Mouse (Mus musculus) left cerebral cortex, adult 2 months (tissue): ENCODE data around the gene Tmem100. TPM values are rescaled to one million over a fixed set of nuclear protein-coding genes. Genes with fewer than 3 reads are reported as not detected.

ENCODE experiments used
- DNase-seq, 2 experiments: peaks; one replicate each; pipeline ENCODE4 v3.0.0; 2021 to 2022; ENCODE audit warnings: low spot score in 2 of 2, mixed read lengths in 1 of 2; ENCODE audit errors: extremely low spot score in 1 of 2
- H3K27ac ChIP-seq: fragments of 200-600 bp; 2 replicates; pipeline ENCODE4 v1.8.1; 2022
- H3K4me3 ChIP-seq: fragments of 200-600 bp; 2 replicates; pipeline ENCODE4 v1.8.1; 2022
- CTCF ChIP-seq: fragments of 200-600 bp; IDR thresholded peaks from 2 replicates; pipeline ENCODE4 v1.8.1; 2022; ENCODE audit warnings: antibody characterized with exemption, mild to moderate bottlenecking, moderate library complexity
- intact Hi-C: fragments of 180-260 bp; cut with DNase I; formaldehyde crosslinking; loops from one replicate; pipeline ENCODE4 v1.15.1; 2025
- total RNA-seq, 2 experiments: library from RNA; stranded (reverse); gene quantifications; 2 replicates each; pipeline ENCODE4 v1.2.3; 2021

Gene Tmem100
- total RNA-seq, 2 experiments from 2014 or later = 15.9 TPM

- no peak for DNase-seq
- Histone ChIP-seq H3K4me3 (no peak overlapping the region), H3K27ac (no peak overlapping the region)
- TF ChIP-seq CTCF = no peak
- intact Hi-C loops = no loop called here
Observed at GRCm38 (mm10) chr11:89998996-89999770, 31.0 kb upstream of the Tmem100 start.

- no peak for TF ChIP-seq CTCF
- intact Hi-C loops = no loop called here
- Histone ChIP-seq H3K27ac (no peak overlapping the region), H3K4me3 (no peak overlapping the region)
- DNase-seq = no peak
Observed at GRCm38 (mm10) chr11:90000666-90001065, 29.5 kb upstream of the Tmem100 start.

GRCm38 (mm10) chr11:90001396-90002230 lies 28.5 kb upstream of the Tmem100 start:
- no peak overlapping the region for H3K4me3 ChIP-seq
- no peak overlapping the region for H3K27ac ChIP-seq
- DNase-seq = no peak
- intact Hi-C loops = no loop called here
- TF ChIP-seq CTCF = no peak

GRCm38 (mm10) chr11:90002231-90002986 lies 27.7 kb upstream of the Tmem100 start, which contains the start of gene Pctp:
Gene Pctp (minus strand): TSS chr11:90002894.
- no peak for TF ChIP-seq CTCF
- peak; percentile 23 to 37 for DNase-seq
- Histone ChIP-seq H3K27ac (no peak within 1 kb of the TSS), H3K4me3 (peak within 1 kb of the TSS; percentile 40)
- intact Hi-C loops = no loop called here

DNA sequence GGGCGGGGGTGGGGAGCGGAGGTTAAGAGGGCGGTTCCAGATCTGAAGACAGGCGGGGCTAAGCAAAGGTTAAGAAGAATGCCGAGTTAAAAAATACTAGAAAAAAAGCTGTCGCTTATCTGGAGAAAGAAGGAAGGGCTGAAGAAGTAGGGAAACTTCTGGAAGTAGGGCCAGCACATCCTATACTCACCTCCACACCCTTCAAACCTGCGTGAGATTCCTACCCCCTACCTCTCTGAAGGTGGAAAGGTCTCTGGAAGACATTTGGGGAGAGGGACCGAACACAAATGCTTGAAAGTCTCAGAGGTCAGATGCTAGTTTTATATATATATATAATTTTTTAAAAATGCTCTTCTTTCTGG lies 27.2 kb upstream of the Tmem100 start:
- no peak for DNase-seq
- H3K4me3 ChIP-seq = peak overlapping the region; percentile 40
- intact Hi-C loops = no loop called here
- TF ChIP-seq CTCF = no peak
- no peak overlapping the region for H3K27ac ChIP-seq

DNA sequence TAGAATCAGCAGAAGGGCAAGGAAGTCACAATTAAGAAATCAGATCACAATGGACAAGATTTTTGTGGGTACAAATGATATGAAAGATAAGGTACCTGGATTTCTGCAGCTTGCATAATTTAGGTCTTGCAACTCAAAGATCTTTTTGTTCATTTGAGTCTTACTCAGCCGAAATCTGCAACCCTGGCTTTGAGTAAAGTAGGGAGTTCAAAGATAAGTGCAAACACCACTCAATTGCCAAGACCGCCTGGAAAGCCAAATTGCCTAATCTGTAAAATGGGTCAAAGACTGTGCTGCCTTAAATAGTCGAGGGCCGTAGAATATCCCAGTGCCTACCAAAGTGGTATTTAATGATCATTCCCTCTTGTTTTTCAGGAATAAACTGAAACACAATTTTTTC lies 26.8 kb upstream of the Tmem100 start:
- Histone ChIP-seq H3K27ac (no peak overlapping the region), H3K4me3 (no peak overlapping the region)
- intact Hi-C loops = no loop called here
- TF ChIP-seq CTCF = no peak
- DNase-seq = no peak

GRCm38 (mm10) chr11:90006111-90006510 lies 24.0 kb upstream of the Tmem100 start:
- intact Hi-C loops = no loop called here
- Histone ChIP-seq H3K4me3 (no peak overlapping the region), H3K27ac (no peak overlapping the region)
- no peak for DNase-seq
- TF ChIP-seq CTCF = no peak

DNA sequence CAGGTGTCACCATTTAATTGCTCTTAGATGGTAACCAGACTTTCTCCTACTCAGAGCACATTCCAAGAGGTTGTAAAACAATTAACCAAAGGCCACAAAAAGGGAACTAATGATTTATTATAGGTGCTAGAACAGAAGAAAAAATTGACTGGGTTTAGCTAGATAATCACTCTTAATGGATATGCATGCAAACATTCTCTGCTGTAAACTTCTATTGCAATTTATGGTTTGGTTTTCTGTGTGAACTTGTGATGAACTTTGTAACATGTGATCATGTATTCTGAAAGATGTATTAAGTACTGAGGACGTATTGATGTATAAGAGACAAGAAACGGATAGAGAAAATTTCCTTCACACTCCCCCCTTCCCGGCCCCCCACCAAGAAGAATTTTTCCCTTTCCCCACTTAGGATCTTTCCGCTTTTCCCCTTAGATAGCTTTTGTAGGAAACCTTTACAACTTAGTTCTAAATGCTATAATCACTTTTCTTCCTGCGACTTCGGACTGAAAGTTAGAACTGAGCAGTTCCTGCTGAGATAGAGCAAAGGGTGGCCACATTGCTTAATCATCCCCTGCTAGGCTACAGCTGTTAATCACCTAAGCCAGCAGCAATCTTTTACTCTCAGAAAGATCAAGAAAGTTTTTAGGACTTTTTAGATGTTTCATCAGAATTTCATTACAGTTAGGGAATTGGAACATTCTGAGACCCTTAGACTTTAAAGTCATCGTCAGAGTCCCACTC lies 22.2 kb upstream of the Tmem100 start:
- Histone ChIP-seq H3K4me3 (no peak overlapping the region), H3K27ac (no peak overlapping the region)
- intact Hi-C loops = no loop called here
- TF ChIP-seq CTCF = no peak
- no peak for DNase-seq

- no peak for TF ChIP-seq CTCF
- Histone ChIP-seq H3K27ac (no peak overlapping the region), H3K4me3 (no peak overlapping the region)
- DNase-seq = no peak
- intact Hi-C loops = no loop called here
Observed at GRCm38 (mm10) chr11:90013657-90014056, 16.5 kb upstream of the Tmem100 start.

DNA sequence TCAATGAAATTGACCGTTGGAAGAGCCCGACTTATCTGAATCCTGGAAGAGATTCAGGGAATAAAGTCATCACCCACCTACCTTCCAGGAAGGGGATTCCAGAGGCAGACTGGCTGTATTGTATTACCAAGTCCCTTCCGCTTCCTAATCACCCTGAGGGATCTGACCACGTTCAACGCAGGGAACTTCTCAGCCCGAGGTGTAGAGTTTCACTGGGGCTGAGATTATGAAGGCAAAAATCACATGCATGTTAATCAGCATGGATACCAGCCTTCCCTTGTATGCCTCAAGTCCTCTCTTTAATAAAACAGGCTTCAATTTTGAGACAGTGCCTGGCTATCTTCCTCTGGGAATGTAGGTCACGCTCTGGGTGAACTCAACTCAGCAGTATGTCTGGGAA lies 14.9 kb upstream of the Tmem100 start:
- H3K27ac ChIP-seq = no peak overlapping the region
- H3K4me3 ChIP-seq = no peak overlapping the region
- intact Hi-C loops = no loop called here
- no peak for TF ChIP-seq CTCF
- DNase-seq = no peak

DNA sequence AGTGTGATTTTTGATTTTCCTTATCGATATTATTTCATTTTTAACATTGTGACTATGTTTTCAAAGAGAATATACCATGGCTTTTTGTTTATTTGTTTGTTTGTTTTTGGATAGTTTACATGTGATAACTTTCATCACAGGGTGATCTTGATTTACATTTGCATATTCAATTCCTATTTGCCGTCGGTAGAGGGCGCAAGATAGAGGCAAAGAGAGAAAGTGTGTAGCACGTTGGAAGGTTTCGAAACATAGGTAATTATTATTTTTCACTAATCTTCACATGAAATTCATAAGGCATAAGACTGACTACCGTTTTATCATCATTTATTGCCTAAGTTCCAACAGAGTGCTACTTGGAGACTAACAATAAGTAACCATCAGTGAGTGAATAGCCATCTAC lies 11.0 kb upstream of the Tmem100 start:
- peak; percentile 32 to 40 for DNase-seq
- no peak overlapping the region for H3K4me3 ChIP-seq
- TF ChIP-seq CTCF = peak; percentile 80
- no peak overlapping the region for H3K27ac ChIP-seq
- intact Hi-C loops = loop anchor here (2.0 kb wide), 1 partner anchor 30 kb away; no protein-coding TSS in a partner anchor
